In genomic region chr13:20091604-20091926, GRCm38 (mm10) we compare ENCODE assay signal across 8 mouse cellular contexts. TPM values are rescaled to one million over a fixed set of nuclear protein-coding genes. Genes with fewer than 3 reads are reported as not detected.
A peak's percentile ranks its signal among the peaks of the same experiment; 100 is the strongest.
DNase-seq lines count a peak whose midpoint lies in the region; ATAC-seq and TF ChIP-seq lines count a peak whose summit lies in the region.

No protein-coding gene starts in this region.

- H3K9ac ChIP-seq in liver, adult 2 months (ENCODE audit: low read depth, low read length), result peak overlapping the region; percentile 73; the same call in 1 of the 2 replicates
- peak overlapping the region; percentile 65; the same call in 1 of the 2 replicates for H3K9ac ChIP-seq in embryonic facial prominence, embryonic 15.5 days
- peak overlapping the region; percentile 81 for H3K9ac ChIP-seq in intestine, embryonic 15.5 days
- H3K9ac ChIP-seq in neural tube, embryonic 12.5 days, result peak overlapping the region; percentile 74

- no peaks in the 10 kb centered on the region for H3K79me2 ChIP-seq in liver, adult 2 months (ENCODE audit: control insufficient read depth, insufficient read depth, low read length)

- no peak for TF ChIP-seq POLR2A in liver, adult 2 months (IDR thresholded peaks at IDR 0.05; ENCODE audit: extremely low read depth, insufficient read depth, low read length)

- peak; percentile 79 for DNase-seq in liver, adult 2 months (ENCODE audit: extremely low read depth, low read depth, low spot score)
- no peak for DNase-seq in liver
- no peak for DNase-seq in spleen, postnatal 14 days (ENCODE audit: low spot score in 2 of 2)
- DNase-seq in adrenal gland, adult (ENCODE audit: inconsistent age in 2 of 2, low spot score in 1 of 2), result no peak
- no peak for DNase-seq in Muller cell, postnatal 12 days (ENCODE audit: inconsistent ontology term)

- H3K4me3 ChIP-seq in liver, adult 2 months (ENCODE audit: insufficient read depth, low read depth, low read length), result peak overlapping the region; percentile 68
- peak overlapping the region; percentile 80 for H3K4me3 ChIP-seq in embryonic facial prominence, embryonic 15.5 days (replicated peaks)
- peak overlapping the region; percentile 70 for H3K4me3 ChIP-seq in intestine, embryonic 15.5 days (replicated peaks)
- peak overlapping the region; percentile 84 for H3K4me3 ChIP-seq in neural tube, embryonic 12.5 days

- H3K27me3 ChIP-seq in liver, adult 2 months (ENCODE audit: control insufficient read depth, insufficient read depth, low read length), result no peaks in the 10 kb centered on the region
- H3K27me3 ChIP-seq in embryonic facial prominence, embryonic 15.5 days, result peaks cover 6% of the 10 kb centered on the region; the same call in 1 of the 2 replicates
- no peaks in the 10 kb centered on the region for H3K27me3 ChIP-seq in intestine, embryonic 15.5 days (replicated peaks)
- no peaks in the 10 kb centered on the region for H3K27me3 ChIP-seq in neural tube, embryonic 12.5 days (replicated peaks)

- H3K9me3 ChIP-seq in embryonic facial prominence, embryonic 15.5 days (replicated peaks), result no peaks in the 10 kb centered on the region
- H3K9me3 ChIP-seq in intestine, embryonic 15.5 days, result no peaks in the 10 kb centered on the region
- no peaks in the 10 kb centered on the region for H3K9me3 ChIP-seq in neural tube, embryonic 12.5 days

- TF ChIP-seq CTCF in liver, adult 2 months (IDR thresholded peaks at IDR 0.05; ENCODE audit: low read depth, low read length), result no peak

- H3K4me1 ChIP-seq in liver, adult 2 months (ENCODE audit: control insufficient read depth, insufficient read depth, low read length), result no peaks in the 10 kb centered on the region
- H3K4me1 ChIP-seq in embryonic facial prominence, embryonic 15.5 days, result peaks cover 5% of the 10 kb centered on the region; the same call in 1 of the 2 replicates
- H3K4me1 ChIP-seq in intestine, embryonic 15.5 days (replicated peaks), result 0 out of 2 replicates have a peak, but pooled peaks cover 5% of the 10 kb centered on the region
- 0 out of 2 replicates have a peak, but pooled peaks cover 5% of the 10 kb centered on the region for H3K4me1 ChIP-seq in neural tube, embryonic 12.5 days

- no peak for ATAC-seq in embryonic facial prominence, embryonic 15.5 days (ENCODE audit: insufficient number of reproducible peaks, low FRiP score, low TSS enrichment, low read depth)
- peak; percentile 59 for ATAC-seq in intestine, embryonic 15.5 days
- peak; percentile 42 for ATAC-seq in neural tube, embryonic 12.5 days (ENCODE audit: low FRiP score, low read depth)

- peak overlapping the region; percentile 96 for H3K4me2 ChIP-seq in embryonic facial prominence, embryonic 15.5 days (replicated peaks)
- H3K4me2 ChIP-seq in intestine, embryonic 15.5 days (replicated peaks), result peak overlapping the region; percentile 80
- H3K4me2 ChIP-seq in neural tube, embryonic 12.5 days (replicated peaks), result peak overlapping the region; percentile 94

- WGBS in liver, adult 2 months, result 3% methylated on average over 10 of the region's 10 CpGs
- 1% methylated on average over 10 of the region's 10 CpGs for WGBS in embryonic facial prominence, embryonic 15.5 days
- 3% methylated on average over 10 of the region's 10 CpGs for WGBS in intestine, embryonic 15.5 days
- whole genome bisulfite sequencing in neural tube, embryonic 12.5 days, result under 1% methylated on average over 9 of the region's 10 CpGs

- H3K27ac ChIP-seq in liver, adult 2 months (replicated peaks; ENCODE audit: insufficient read depth, low read depth, low read length), result no peak overlapping the region
- H3K27ac ChIP-seq in embryonic facial prominence, embryonic 15.5 days (replicated peaks), result 0 out of 2 replicates have a peak overlapping the region, but pooled peaks have one; percentile 86
- H3K27ac ChIP-seq in intestine, embryonic 15.5 days, result peak overlapping the region; percentile 83
- no peak overlapping the region for H3K27ac ChIP-seq in neural tube, embryonic 12.5 days

- H3K36me3 ChIP-seq in liver, adult 2 months (ENCODE audit: control insufficient read depth, insufficient read depth, low read length), result no peaks in the 10 kb centered on the region
- H3K36me3 ChIP-seq in embryonic facial prominence, embryonic 15.5 days, result no peaks in the 10 kb centered on the region
- H3K36me3 ChIP-seq in intestine, embryonic 15.5 days, result no peaks in the 10 kb centered on the region
- no peaks in the 10 kb centered on the region for H3K36me3 ChIP-seq in neural tube, embryonic 12.5 days

RNA-seq across cellular contexts. Expression of gene Elmo1, which starts 1.2 kb away (rescaled TPM):
- 4.3 and 6.7 TPM in 2 replicates for total RNA-seq in liver, adult 2 months (2014; rRNA removed)
- polyA plus RNA-seq in liver, adult 2 months (2012; rRNA removed), result 1.1 and 1.2 TPM in 2 replicates
- 23.4 and 23.5 TPM in 2 replicates for polyA plus RNA-seq in embryonic facial prominence, embryonic 15.5 days (2015; fragmentation: Nextera tagmentation; extraction: Ambion mirVana)
- polyA plus RNA-seq in intestine, embryonic 15.5 days (2015; fragmentation: Nextera tagmentation; extraction: Ambion mirVana), result 14.9 and 15.0 TPM in 2 replicates
- 36.1 and 39.5 TPM in 2 replicates for polyA plus RNA-seq in neural tube, embryonic 12.5 days (2016; fragmentation: Nextera tagmentation; extraction: Ambion mirVana)

Comparison
In these comparisons a context has a peak if more than half of its experiments do, and no peak if none do; other contexts are left out.
1. H3K27ac ChIP-seq: peak in embryonic facial prominence, embryonic 15.5 days (single experiment) and intestine, embryonic 15.5 days (single experiment); none in liver, adult 2 months (single experiment) and neural tube, embryonic 12.5 days (single experiment).
2. Peak in every context shown above with its lines, with median percentiles within 50 percentile points of each other: H3K4me3 ChIP-seq, H3K9ac ChIP-seq and H3K4me2 ChIP-seq.